Mouse (Mus musculus): Measurements from ENCODE around the gene Chic2. TPM values are rescaled to one million over a fixed set of nuclear protein-coding genes. Genes with fewer than 3 reads are reported as not detected.

Gene Chic2
- total RNA-seq, 1 experiment: 38.9 TPM

DNA sequence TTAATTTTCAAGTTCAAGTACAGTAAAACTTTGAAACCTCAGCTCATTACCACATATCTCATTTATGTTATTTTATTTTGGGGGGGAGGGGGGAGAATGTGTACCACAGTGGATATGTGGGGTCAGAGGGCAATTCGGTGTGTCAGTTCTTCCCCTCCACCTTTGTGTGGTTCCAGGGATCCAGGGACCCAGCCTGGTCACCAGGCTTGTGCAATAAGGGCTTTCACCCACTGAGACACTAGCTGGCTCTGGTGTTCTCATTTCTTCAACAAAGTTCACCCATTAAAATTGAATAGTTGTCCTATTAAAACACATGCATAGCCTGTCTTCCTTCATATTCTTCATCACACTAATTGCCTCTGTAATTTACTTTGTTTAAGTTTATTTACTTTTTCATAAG is 5.3 kb downstream of the Chic2 start:
- no peaks in the 10 kb centered on the region for H3K36me3 ChIP-seq (ENCODE audit: control insufficient read depth, insufficient read depth, low read length, poor library complexity, severe bottlenecking)
- in situ Hi-C loops (cut with MboI; ENCODE audit: low sequenced_read_pairs in 2 of 2, unreplicated experiment in 2 of 2): no loop called here

DNA sequence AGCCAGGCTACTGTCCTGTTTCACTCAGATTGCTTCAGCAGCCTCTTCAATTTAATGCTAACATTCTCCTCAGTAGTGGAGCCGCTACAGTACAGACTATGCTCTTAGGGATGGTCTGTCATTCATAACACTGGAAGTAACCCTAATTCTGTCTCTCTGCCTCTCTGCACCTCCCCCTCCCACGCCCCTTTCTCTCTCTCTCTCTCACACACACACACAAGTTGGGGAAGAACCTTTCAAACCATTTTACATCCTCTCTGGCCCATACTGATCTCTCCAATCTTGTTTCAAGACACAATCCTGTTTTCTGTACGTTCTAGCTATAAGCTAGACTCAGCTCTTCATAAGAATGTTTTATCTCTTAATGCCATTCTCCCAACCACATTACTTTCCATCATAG is 9.1 kb downstream of the Chic2 start:
- no peak for DNase-seq (ENCODE audit: low read depth, low spot score)
- Histone ChIP-seq H3K4me1 (ENCODE audit: control insufficient read depth in 2 of 2, insufficient read depth in 2 of 2, low read length in 2 of 2, poor library complexity in 1 of 2) (no peaks in the 10 kb centered on the region), H3K9ac (ENCODE audit: insufficient read depth, low read depth, low read length, poor library complexity, severe bottlenecking) (no peak overlapping the region), H3K4me3 (ENCODE audit: insufficient read depth in 1 of 2, low read depth in 1 of 2, low read length in 2 of 2, poor library complexity in 1 of 2, severe bottlenecking in 1 of 2) (no peak overlapping the region), H3K9me3 (ENCODE audit: control insufficient read depth, insufficient read depth, low read depth, low read length) (no peaks in the 10 kb centered on the region), H3K27ac (ENCODE audit: insufficient read depth, low read depth, low read length, poor library complexity, severe bottlenecking) (no peak overlapping the region), H3K36me3 (ENCODE audit: control insufficient read depth, insufficient read depth, low read length, poor library complexity, severe bottlenecking) (no peaks in the 10 kb centered on the region)
- in situ Hi-C loops (cut with MboI; ENCODE audit: low sequenced_read_pairs in 2 of 2, unreplicated experiment in 2 of 2): no loop called here
- TF ChIP-seq CHD2 (IDR thresholded peaks at IDR 0.05; ENCODE audit: low read depth, low read length): no peak
- TF ChIP-seq ZNF384 (IDR thresholded peaks at IDR 0.05; ENCODE audit: low read depth, low read length): no peak
- no peak for TF ChIP-seq ZC3H11A (IDR thresholded peaks at IDR 0.05; ENCODE audit: borderline replicate concordance, low read depth, low read length)
- TF ChIP-seq HCFC1 (IDR thresholded peaks at IDR 0.05; ENCODE audit: borderline replicate concordance, insufficient read depth, low read length): no peak
- no peak for TF ChIP-seq MAFK (IDR thresholded peaks at IDR 0.05; ENCODE audit: insufficient read depth, low read depth, low read length)

More for the DNA sequence above, 5.3 kb downstream of the Chic2 start:
- Histone ChIP-seq H3K9ac (ENCODE audit: insufficient read depth, low read depth, low read length, poor library complexity, severe bottlenecking) (no peak overlapping the region), H3K4me3 (ENCODE audit: insufficient read depth in 1 of 2, low read depth in 1 of 2, low read length in 2 of 2, poor library complexity in 1 of 2, severe bottlenecking in 1 of 2) (no peak overlapping the region), H3K9me3 (ENCODE audit: control insufficient read depth, insufficient read depth, low read depth, low read length) (no peaks in the 10 kb centered on the region), H3K27ac (ENCODE audit: insufficient read depth, low read depth, low read length, poor library complexity, severe bottlenecking) (no peak overlapping the region), H3K4me1 (ENCODE audit: control insufficient read depth in 2 of 2, insufficient read depth in 2 of 2, low read length in 2 of 2, poor library complexity in 1 of 2) (peaks cover 3% of the 10 kb centered on the region in 2 experiments; a peak in 1 of 4 replicates)
- no peak for DNase-seq (ENCODE audit: low read depth, low spot score)
- TF ChIP-seq ZC3H11A (IDR thresholded peaks at IDR 0.05; ENCODE audit: borderline replicate concordance, low read depth, low read length): no peak
- TF ChIP-seq MAFK (IDR thresholded peaks at IDR 0.05; ENCODE audit: insufficient read depth, low read depth, low read length): no peak
- TF ChIP-seq CHD2 (IDR thresholded peaks at IDR 0.05; ENCODE audit: low read depth, low read length): no peak
- no peak for TF ChIP-seq ZNF384 (IDR thresholded peaks at IDR 0.05; ENCODE audit: low read depth, low read length)
- TF ChIP-seq HCFC1 (IDR thresholded peaks at IDR 0.05; ENCODE audit: borderline replicate concordance, insufficient read depth, low read length): no peak

DNA sequence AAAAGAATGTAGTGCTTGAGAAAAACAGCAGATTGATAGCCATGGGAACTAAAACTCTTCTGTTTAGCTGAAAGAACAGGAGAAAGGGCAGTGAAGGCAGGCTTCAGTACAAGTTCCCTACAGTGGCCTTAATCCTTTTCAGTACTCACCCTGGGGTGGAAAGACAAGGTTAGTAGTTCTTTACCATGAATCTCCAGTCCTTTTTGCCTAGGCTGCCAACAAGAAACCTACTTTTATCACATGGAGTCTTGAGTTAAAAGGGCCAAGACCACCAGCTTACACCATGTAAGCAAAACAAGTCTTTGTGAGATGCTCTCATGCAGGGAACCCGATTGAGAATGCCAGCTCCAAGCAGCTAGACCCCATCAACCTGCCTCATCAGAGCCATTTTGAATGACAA is 29.8 kb downstream of the Chic2 start:
- TF ChIP-seq ZNF384 (IDR thresholded peaks at IDR 0.05; ENCODE audit: low read depth, low read length) (no peak), MAFK (IDR thresholded peaks at IDR 0.05; ENCODE audit: insufficient read depth, low read depth, low read length) (no peak), CHD2 (IDR thresholded peaks at IDR 0.05; ENCODE audit: low read depth, low read length) (no peak), HCFC1 (IDR thresholded peaks at IDR 0.05; ENCODE audit: borderline replicate concordance, insufficient read depth, low read length) (no peak), ZC3H11A (IDR thresholded peaks at IDR 0.05; ENCODE audit: borderline replicate concordance, low read depth, low read length) (no peak)
- DNase-seq (ENCODE audit: low read depth, low spot score): no peak
- Histone ChIP-seq H3K4me1 (ENCODE audit: control insufficient read depth in 2 of 2, insufficient read depth in 2 of 2, low read length in 2 of 2, poor library complexity in 1 of 2) (peaks cover 0 to 4% of the 10 kb centered on the region in 2 experiments; a peak in 2 of 4 replicates), H3K9me3 (ENCODE audit: control insufficient read depth, insufficient read depth, low read depth, low read length) (no peaks in the 10 kb centered on the region), H3K4me3 (ENCODE audit: insufficient read depth in 1 of 2, low read depth in 1 of 2, low read length in 2 of 2, poor library complexity in 1 of 2, severe bottlenecking in 1 of 2) (no peak overlapping the region), H3K36me3 (ENCODE audit: control insufficient read depth, insufficient read depth, low read length, poor library complexity, severe bottlenecking) (no peaks in the 10 kb centered on the region), H3K9ac (ENCODE audit: insufficient read depth, low read depth, low read length, poor library complexity, severe bottlenecking) (no peak overlapping the region), H3K27ac (ENCODE audit: insufficient read depth, low read depth, low read length, poor library complexity, severe bottlenecking) (no peak overlapping the region)
- in situ Hi-C loops (cut with MboI; ENCODE audit: low sequenced_read_pairs in 2 of 2, unreplicated experiment in 2 of 2): no loop called here

DNA sequence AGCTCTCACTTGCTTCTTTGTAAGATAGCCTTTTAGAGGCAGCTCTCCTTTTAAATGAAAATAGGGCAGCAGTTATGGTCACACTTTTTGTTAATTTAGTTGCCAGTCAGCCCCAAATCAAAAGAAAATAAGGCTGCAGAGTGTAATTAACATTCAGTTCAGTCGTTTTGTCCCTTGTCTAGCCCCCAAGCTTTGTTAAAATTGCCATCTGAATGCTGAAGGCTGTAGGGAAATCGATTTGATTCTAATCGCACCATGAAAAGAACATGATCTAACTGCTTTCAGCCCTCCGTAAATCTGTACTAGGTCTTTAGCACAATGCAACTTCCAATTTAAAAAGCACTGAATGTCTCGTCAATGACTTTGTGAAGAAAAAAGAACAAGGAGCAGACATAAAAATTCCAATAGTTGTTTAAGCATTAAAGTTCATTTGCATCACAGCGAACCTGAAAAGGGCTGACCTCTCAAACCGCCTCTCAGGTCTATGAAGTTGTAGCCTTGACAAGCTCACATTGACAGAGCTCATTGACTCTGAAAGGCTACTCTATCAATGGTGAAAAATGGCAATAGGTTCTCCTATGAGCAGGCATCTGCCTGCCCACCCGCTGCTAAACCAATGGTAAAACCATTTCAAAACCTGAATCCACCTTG is 31.7 kb downstream of the Chic2 start:
- in situ Hi-C loops (cut with MboI; ENCODE audit: low sequenced_read_pairs in 2 of 2, unreplicated experiment in 2 of 2): no loop called here
- peaks cover 2% of the 10 kb centered on the region; the same call in 1 of the 2 replicates for H3K36me3 ChIP-seq (ENCODE audit: control insufficient read depth, insufficient read depth, low read length, poor library complexity, severe bottlenecking)

More for the DNA sequence above, 31.7 kb downstream of the Chic2 start:
- H3K9ac ChIP-seq (ENCODE audit: insufficient read depth, low read depth, low read length, poor library complexity, severe bottlenecking): no peak overlapping the region
- H3K9me3 ChIP-seq (ENCODE audit: control insufficient read depth, insufficient read depth, low read depth, low read length): no peaks in the 10 kb centered on the region
- DNase-seq (ENCODE audit: low read depth, low spot score): peak; percentile 47
- H3K4me3 ChIP-seq (ENCODE audit: insufficient read depth in 1 of 2, low read depth in 1 of 2, low read length in 2 of 2, poor library complexity in 1 of 2, severe bottlenecking in 1 of 2): no peak overlapping the region
- TF ChIP-seq CHD2 (IDR thresholded peaks at IDR 0.05; ENCODE audit: low read depth, low read length) (no peak; the same call in 1 of the 2 replicates), HCFC1 (IDR thresholded peaks at IDR 0.05; ENCODE audit: borderline replicate concordance, insufficient read depth, low read length) (no peak), MAFK (IDR thresholded peaks at IDR 0.05; ENCODE audit: insufficient read depth, low read depth, low read length) (no peak), ZNF384 (IDR thresholded peaks at IDR 0.05; ENCODE audit: low read depth, low read length) (0 out of 2 replicates have a peak, but pooled peaks have one; percentile 25), ZC3H11A (IDR thresholded peaks at IDR 0.05; ENCODE audit: borderline replicate concordance, low read depth, low read length) (no peak)
- H3K4me1 ChIP-seq (ENCODE audit: control insufficient read depth in 2 of 2, insufficient read depth in 2 of 2, low read length in 2 of 2, poor library complexity in 1 of 2): peaks cover 0 to 2% of the 10 kb centered on the region in 2 experiments; a peak in 2 of 4 replicates
- H3K27ac ChIP-seq (ENCODE audit: insufficient read depth, low read depth, low read length, poor library complexity, severe bottlenecking): peak overlapping the region; percentile 19; the same call in 1 of the 2 replicates

Measured in ES-E14 (cell line).